ENCODE assay signal across 9 mouse cellular contexts in the genomic region with DNA sequence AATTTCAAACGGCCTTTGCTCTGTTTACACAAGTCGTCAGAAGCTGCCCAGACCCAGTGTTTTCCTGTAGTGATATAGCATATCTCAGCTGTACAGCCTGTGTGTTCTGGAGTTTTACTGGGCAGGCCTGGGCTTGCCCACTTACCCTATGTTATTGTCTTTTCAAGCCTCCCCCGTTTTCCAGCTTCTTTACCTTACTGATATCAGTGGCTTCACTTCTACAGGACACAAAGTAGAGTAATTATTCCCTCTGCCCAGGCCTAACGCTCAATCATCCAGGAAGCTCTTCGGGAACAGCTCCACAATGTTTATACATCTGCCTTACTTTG.
DNase-seq lines count a peak whose midpoint lies in the region; ATAC-seq lines count a peak whose summit lies in the region.
"Had no signal": no experiment of that assay in that cellular context is flagged by ENCODE, and none has a peak within 500 bp of the region (broad histone marks: within the 10 kb centered on the region; RNA-seq: fewer than 3 reads in every experiment).

No protein-coding gene starts in this region.

- peaks cover 16% of the 10 kb centered on the region for H3K4me1 ChIP-seq in intestine, embryonic 15.5 days (replicated peaks)
- H3K4me1 ChIP-seq in liver, embryonic 15.5 days (replicated peaks) = peaks cover 21% of the 10 kb centered on the region

- H3K27ac ChIP-seq in intestine, embryonic 15.5 days = peak overlapping the region; percentile 81
- H3K27ac ChIP-seq in liver, embryonic 15.5 days (replicated peaks) = peak overlapping the region; percentile 76

- ATAC-seq in intestine, embryonic 15.5 days = peak; percentile 87
- ATAC-seq in liver, embryonic 15.5 days (ENCODE audit: insufficient read depth) = peak; percentile 92
- ATAC-seq in granulocyte monocyte progenitor cell, adult 5-6 weeks (replicated peaks; ENCODE audit: poor library complexity, severe bottlenecking) = no peak

- intact Hi-C loops in left cerebral cortex, postnatal 25 days (cut with DNase I) = no loop called here

- H3K4me3 ChIP-seq in intestine, embryonic 15.5 days (replicated peaks) = no peak overlapping the region
- no peak overlapping the region for H3K4me3 ChIP-seq in liver, embryonic 15.5 days (replicated peaks)

- no peak overlapping the region for H3K9ac ChIP-seq in intestine, embryonic 15.5 days
- H3K9ac ChIP-seq in liver, embryonic 15.5 days = no peak overlapping the region

- WGBS in intestine, embryonic 15.5 days = 7% methylated on average over 5 of the region's 5 CpGs
- 19% methylated on average over 5 of the region's 5 CpGs for WGBS in liver, embryonic 15.5 days (ENCODE audit: insufficient replicate concordance)

- H3K4me2 ChIP-seq in intestine, embryonic 15.5 days (replicated peaks) = peak overlapping the region; percentile 15
- H3K4me2 ChIP-seq in liver, embryonic 15.5 days = peak overlapping the region; percentile 47

- H3K9me3 ChIP-seq in intestine, embryonic 15.5 days = no peaks in the 10 kb centered on the region
- H3K9me3 ChIP-seq in liver, embryonic 15.5 days (replicated peaks) = no peaks in the 10 kb centered on the region

- peak; percentile 67 for DNase-seq in urinary bladder, postnatal 14 days (ENCODE audit: low spot score)
- no peak for DNase-seq in urinary bladder, adult 2 months (ENCODE audit: low spot score)
- no peak for DNase-seq in left cerebral cortex, postnatal 25 days (ENCODE audit: low spot score in 2 of 2)
- DNase-seq in spleen, postnatal 4 days (ENCODE audit: low spot score in 2 of 2) = no peak
- DNase-seq in cerebellum, adult 11-12 months = no peak
- DNase-seq: cerebellum, postnatal 25 days had no signal

- no peaks in the 10 kb centered on the region for H3K27me3 ChIP-seq in intestine, embryonic 15.5 days (replicated peaks)
- no peaks in the 10 kb centered on the region for H3K27me3 ChIP-seq in liver, embryonic 15.5 days

- no peaks in the 10 kb centered on the region; the same call in 1 of the 2 replicates for H3K36me3 ChIP-seq in intestine, embryonic 15.5 days
- H3K36me3 ChIP-seq in liver, embryonic 15.5 days (replicated peaks) = no peaks in the 10 kb centered on the region
